Mouse (Mus musculus) retina, embryonic 14.5 days (tissue): ENCODE data around the gene Cox7a2.
A peak's percentile ranks its signal among the peaks of the same experiment; 100 is the strongest.

ENCODE experiments used
- DNase-seq: peaks from one replicate; pipeline ENCODE4 v3.0.0-alpha.2; 2015; ENCODE audit warnings: low spot score

Gene Cox7a2

GRCm38 (mm10) chr9:79759385-79760005, at the start of gene Cox7a2:
TSS of gene Cox7a2 (minus strand) at chr9:79759878.
- DNase-seq: peak; percentile 99

GRCm38 (mm10) chr9:79809411-79809810, 49.7 kb upstream of the Cox7a2 start:
- DNase-seq: no peak

GRCm38 (mm10) chr9:79807178-79807577, 47.5 kb upstream of the Cox7a2 start:
- DNase-seq: no peak

- peak; percentile 83 for DNase-seq
Measured at GRCm38 (mm10) chr9:79806317-79807075, 46.8 kb upstream of the Cox7a2 start.

- DNase-seq: no peak
Measured at GRCm38 (mm10) chr9:79805426-79805825, 45.7 kb upstream of the Cox7a2 start.

GRCm38 (mm10) chr9:79796461-79797135, 36.9 kb upstream of the Cox7a2 start:
- peak; percentile 68 for DNase-seq

- no peak for DNase-seq
Measured at GRCm38 (mm10) chr9:79795076-79795475, 35.4 kb upstream of the Cox7a2 start.

GRCm38 (mm10) chr9:79792841-79793835, 33.5 kb upstream of the Cox7a2 start, which contains the start of gene Tmem30a:
TSS of gene Tmem30a (minus strand) at chr9:79793507.
- peak; percentile 98 for DNase-seq

- DNase-seq: no peak
Measured at GRCm38 (mm10) chr9:79785794-79786085, 26.1 kb upstream of the Cox7a2 start.

GRCm38 (mm10) chr9:79784934-79785793, 25.5 kb upstream of the Cox7a2 start:
- DNase-seq: no peak

GRCm38 (mm10) chr9:79784439-79784838, 24.8 kb upstream of the Cox7a2 start:
- no peak for DNase-seq

GRCm38 (mm10) chr9:79779354-79779753, 19.7 kb upstream of the Cox7a2 start:
- DNase-seq: peak; percentile 57

- DNase-seq: no peak
Measured at GRCm38 (mm10) chr9:79766991-79767545, 7.4 kb upstream of the Cox7a2 start.

GRCm38 (mm10) chr9:79765329-79765728, 5.7 kb upstream of the Cox7a2 start:
- no peak for DNase-seq

- no peak for DNase-seq
Measured at GRCm38 (mm10) chr9:79762519-79762918, 2.8 kb upstream of the Cox7a2 start.

- no peak for DNase-seq
Measured at GRCm38 (mm10) chr9:79760076-79760475, 398 bp upstream of the Cox7a2 start.

- no peak for DNase-seq
Measured at GRCm38 (mm10) chr9:79755311-79755710, 4.4 kb downstream of the Cox7a2 start.

GRCm38 (mm10) chr9:79751846-79752245, 7.8 kb downstream of the Cox7a2 start:
- DNase-seq: no peak

- DNase-seq: no peak
Measured at GRCm38 (mm10) chr9:79750709-79751108, 9.0 kb downstream of the Cox7a2 start.

- no peak for DNase-seq
Measured at GRCm38 (mm10) chr9:79745036-79745435, 14.6 kb downstream of the Cox7a2 start.

GRCm38 (mm10) chr9:79735608-79736007, 24.1 kb downstream of the Cox7a2 start:
- no peak for DNase-seq
